Mouse (Mus musculus) 416B (cell line): Measurements from ENCODE around the gene Prex1.

Experiments
- DNase-seq: peaks from one replicate; pipeline ENCODE4 v3.0.0; 2011; ENCODE audit warnings: low read depth

Gene Prex1

GRCm38 (mm10) chr2:166726891-166727290 lies 13.3 kb upstream of the Prex1 start:
- DNase-seq: no peak

GRCm38 (mm10) chr2:166720416-166720815 lies 6.8 kb upstream of the Prex1 start:
- no peak for DNase-seq

- no peak for DNase-seq
Observed at GRCm38 (mm10) chr2:166719930-166720305, 6.3 kb upstream of the Prex1 start.

- DNase-seq: peak; percentile 95
Observed at GRCm38 (mm10) chr2:166719301-166719929, 5.8 kb upstream of the Prex1 start.

- no peak for DNase-seq
Observed at GRCm38 (mm10) chr2:166716067-166716466, 2.4 kb upstream of the Prex1 start.

GRCm38 (mm10) chr2:166714427-166714699 lies 731 bp upstream of the Prex1 start:
- DNase-seq: no peak

GRCm38 (mm10) chr2:166712801-166713689 lies 587 bp downstream of the Prex1 start:
- peak; percentile 81 for DNase-seq

GRCm38 (mm10) chr2:166712310-166712709 lies 1.3 kb downstream of the Prex1 start:
- DNase-seq: peak; percentile 56

GRCm38 (mm10) chr2:166711681-166712132 lies 1.9 kb downstream of the Prex1 start:
- DNase-seq: no peak

- DNase-seq: peak; percentile 55
Observed at GRCm38 (mm10) chr2:166709883-166710282, 3.7 kb downstream of the Prex1 start.

GRCm38 (mm10) chr2:166708304-166708703 lies 5.3 kb downstream of the Prex1 start:
- DNase-seq: peak; percentile 67

- no peak for DNase-seq
Observed at GRCm38 (mm10) chr2:166706526-166706925, 7.1 kb downstream of the Prex1 start.

- DNase-seq: no peak
Observed at GRCm38 (mm10) chr2:166703491-166703890, 10.1 kb downstream of the Prex1 start.

- DNase-seq: no peak
Observed at GRCm38 (mm10) chr2:166702113-166702445, 11.6 kb downstream of the Prex1 start.

GRCm38 (mm10) chr2:166701248-166702112 lies 12.2 kb downstream of the Prex1 start:
- DNase-seq: no peak

- DNase-seq: no peak
Observed at GRCm38 (mm10) chr2:166700732-166701131, 12.9 kb downstream of the Prex1 start.

GRCm38 (mm10) chr2:166700116-166700515 lies 13.5 kb downstream of the Prex1 start:
- no peak for DNase-seq

GRCm38 (mm10) chr2:166699552-166699951 lies 14.1 kb downstream of the Prex1 start:
- DNase-seq: no peak

GRCm38 (mm10) chr2:166694616-166695015 lies 19.0 kb downstream of the Prex1 start:
- DNase-seq: peak; percentile 28

GRCm38 (mm10) chr2:166693394-166693793 lies 20.2 kb downstream of the Prex1 start:
- DNase-seq: no peak

GRCm38 (mm10) chr2:166691602-166692509 lies 21.8 kb downstream of the Prex1 start:
- DNase-seq: no peak

GRCm38 (mm10) chr2:166686917-166687316 lies 26.7 kb downstream of the Prex1 start:
- DNase-seq: no peak
